Mouse (Mus musculus) intestine, postnatal 0 days (tissue): ENCODE measurements at regions not wholly inside any gene's neighbourhood (a gene's known extent, or its start where the extent isn't known, plus 50 kb on each side); places are given as distances from the start of the nearest gene placed in this dataset.

Experiments
- ATAC-seq: fragments of 200-750 bp; cut with Nextera tagmentation; 2 replicates; pipeline ENCODE4 v1.8.0; 2017; ENCODE audit warnings: mild to moderate bottlenecking, moderate TSS enrichment, moderate library complexity
- H3K27ac ChIP-seq: fragments of 300-500 bp; sonication (generic); 2 replicates; pipeline ENCODE4 v1.5.1; 2014; ENCODE audit warnings: mild to moderate bottlenecking, low read depth, low read length, moderate library complexity
- H3K27me3 ChIP-seq: fragments of 300-500 bp; sonication (generic); replicated peaks from 2 replicates; pipeline ENCODE4 v1.6.1; 2014; ENCODE audit warnings: low read length, mixed read lengths; ENCODE audit not compliant: control insufficient read depth, insufficient read depth
- H3K36me3 ChIP-seq: fragments of 300-500 bp; sonication (generic); 2 replicates; pipeline ENCODE4 v1.6.1; 2014; ENCODE audit warnings: mild to moderate bottlenecking, moderate library complexity; ENCODE audit not compliant: control insufficient read depth, insufficient read depth
- H3K4me1 ChIP-seq: fragments of 300-500 bp; sonication (generic); replicated peaks from 2 replicates; pipeline ENCODE4 v1.6.1; 2014; ENCODE audit warnings: antibody characterized with exemption, low read length, mixed read lengths; ENCODE audit not compliant: control insufficient read depth, insufficient read depth
- H3K4me2 ChIP-seq: fragments of 300-500 bp; sonication (generic); replicated peaks from 2 replicates; pipeline ENCODE4 v1.6.1; 2014; ENCODE audit warnings: low read depth, mild to moderate bottlenecking, moderate library complexity
- H3K4me3 ChIP-seq: fragments of 300-500 bp; sonication (generic); 2 replicates; pipeline ENCODE4 v1.5.1; 2014; ENCODE audit warnings: low read depth, low read length
- H3K9ac ChIP-seq: fragments of 300-500 bp; sonication (generic); 2 replicates; pipeline ENCODE4 v1.6.1; 2014; ENCODE audit warnings: mild to moderate bottlenecking, low read depth, low read length
- H3K9me3 ChIP-seq: fragments of 300-500 bp; sonication (generic); 2 replicates; pipeline ENCODE4 v1.6.1; 2016; ENCODE audit warnings: mixed run types; ENCODE audit not compliant: control insufficient read depth
- CTCF ChIP-seq: sonication (generic); IDR thresholded peaks from 2 replicates; pipeline ENCODE4 v1.5.1; 2016; ENCODE audit warnings: low read depth, mild to moderate bottlenecking, control low read depth, antibody characterized with exemption, moderate library complexity
- WGBS: fragments of 180-500 bp; shearing (Covaris S2); extraction: QIAGEN DNeasy Blood & Tissue Kit; methylation state at CpG from one replicate; pipeline ENCODE4 v1.1.7; 2014; 5-methylcytosine and 5-hydroxymethylcytosine counted together

DNA sequence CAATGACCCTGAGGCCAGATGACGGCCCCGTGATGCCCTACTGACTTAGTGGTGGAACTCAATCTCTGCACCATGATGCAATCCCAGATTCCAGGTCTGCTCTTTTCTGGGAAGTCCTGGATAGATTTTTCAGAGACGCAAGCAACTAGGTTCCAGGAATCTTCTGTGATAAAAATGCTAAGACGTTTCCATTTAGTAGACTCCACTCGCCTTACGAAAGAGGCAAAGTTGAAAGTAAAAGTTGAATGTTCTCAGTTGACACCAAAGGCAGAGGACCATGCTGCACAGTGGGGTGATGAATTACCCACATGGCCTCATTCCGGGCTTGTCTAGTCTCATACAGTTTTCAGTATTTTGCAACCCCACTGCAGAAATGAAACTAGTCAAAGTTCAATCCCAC lies 139.6 kb upstream of the Igf1 start:
- Histone ChIP-seq H3K36me3 (no peaks in the 10 kb centered on the region), H3K4me3 (no peak overlapping the region), H3K4me2 (no peak overlapping the region), H3K27me3 (no peaks in the 10 kb centered on the region), H3K9me3 (no peaks in the 10 kb centered on the region), H3K27ac (no peak overlapping the region), H3K4me1 (no peaks in the 10 kb centered on the region), H3K9ac (no peak overlapping the region)
- WGBS, result 79% methylated on average over 7 of the region's 7 CpGs
- ATAC-seq, result no peak
- no peak for TF ChIP-seq CTCF

DNA sequence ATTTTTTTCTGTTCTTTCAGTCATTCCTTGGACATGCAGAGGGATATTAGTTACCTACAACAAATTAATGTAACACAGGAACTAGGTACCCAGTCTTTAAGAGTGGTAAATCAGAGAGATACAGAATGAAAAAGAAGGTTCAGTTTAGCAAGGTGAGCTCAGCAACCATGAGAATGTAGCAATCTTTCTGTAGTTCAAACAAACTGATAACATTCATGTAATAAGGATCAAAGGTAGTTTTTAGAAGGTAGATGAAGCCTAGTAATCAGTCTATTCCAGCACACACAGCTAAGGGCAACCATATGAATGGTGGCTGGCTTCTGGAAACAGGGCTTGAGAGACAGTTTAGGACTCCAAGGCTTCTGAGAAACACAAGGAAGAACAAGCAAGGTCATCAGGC lies 138.1 kb upstream of the Igf1 start:
- no peak overlapping the region for H3K4me3 ChIP-seq
- H3K9me3 ChIP-seq, result no peaks in the 10 kb centered on the region
- H3K4me2 ChIP-seq, result no peak overlapping the region
- H3K9ac ChIP-seq, result no peak overlapping the region
- H3K36me3 ChIP-seq, result no peaks in the 10 kb centered on the region
- no peaks in the 10 kb centered on the region for H3K4me1 ChIP-seq
- no peaks in the 10 kb centered on the region for H3K27me3 ChIP-seq
- ATAC-seq, result no peak
- H3K27ac ChIP-seq, result no peak overlapping the region
- TF ChIP-seq CTCF, result no peak

DNA sequence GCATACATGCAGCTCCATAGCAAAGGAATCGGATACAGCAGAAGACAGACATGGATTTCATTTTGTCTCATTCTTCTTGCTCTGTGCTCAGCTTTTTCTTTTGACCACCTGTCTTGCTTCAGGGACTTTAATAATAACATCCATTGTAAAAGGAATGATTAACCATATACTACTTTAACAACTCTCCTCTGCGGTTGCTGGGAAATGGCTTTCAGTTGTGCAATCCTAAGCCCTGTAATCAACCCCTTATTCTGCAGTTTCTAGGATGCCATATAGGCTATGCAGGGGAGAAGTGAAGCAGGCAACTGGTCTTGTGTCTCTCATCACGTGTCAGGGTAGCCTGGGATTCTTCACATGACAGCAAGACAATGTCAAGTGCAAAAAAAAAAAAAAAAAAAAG lies 135.8 kb upstream of the Igf1 start:
- no peak overlapping the region for H3K4me2 ChIP-seq
- H3K36me3 ChIP-seq, result no peaks in the 10 kb centered on the region
- no peaks in the 10 kb centered on the region for H3K9me3 ChIP-seq
- no peaks in the 10 kb centered on the region for H3K4me1 ChIP-seq
- H3K27me3 ChIP-seq, result no peaks in the 10 kb centered on the region
- WGBS, result 53% methylated on average over 3 of the region's 3 CpGs
- no peak for TF ChIP-seq CTCF
- no peak for ATAC-seq
- no peak overlapping the region for H3K4me3 ChIP-seq
- no peak overlapping the region for H3K27ac ChIP-seq
- H3K9ac ChIP-seq, result no peak overlapping the region

DNA sequence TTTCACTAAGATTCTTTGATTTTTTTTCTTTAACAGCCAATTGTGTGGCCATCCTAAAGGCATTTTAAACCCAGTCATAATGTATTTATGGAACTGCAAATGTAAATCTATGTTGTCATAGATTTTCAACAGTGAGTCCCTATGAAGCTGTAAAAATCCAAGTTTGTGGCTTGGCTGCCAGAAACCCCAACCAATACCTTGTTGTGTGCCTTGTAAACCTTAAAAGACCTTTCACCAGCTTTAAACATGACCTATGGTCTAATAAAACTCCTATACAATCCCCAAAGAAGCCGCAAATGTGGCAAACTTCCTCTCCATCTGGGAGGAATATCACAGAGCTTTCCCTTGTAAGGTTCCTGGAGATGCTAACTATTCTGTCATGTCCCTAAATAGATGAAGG lies 125.4 kb upstream of the Igf1 start:
- ATAC-seq, result no peak
- WGBS, result 93% methylated on average over 1 of the region's 1 CpGs
- no peaks in the 10 kb centered on the region for H3K9me3 ChIP-seq

DNA sequence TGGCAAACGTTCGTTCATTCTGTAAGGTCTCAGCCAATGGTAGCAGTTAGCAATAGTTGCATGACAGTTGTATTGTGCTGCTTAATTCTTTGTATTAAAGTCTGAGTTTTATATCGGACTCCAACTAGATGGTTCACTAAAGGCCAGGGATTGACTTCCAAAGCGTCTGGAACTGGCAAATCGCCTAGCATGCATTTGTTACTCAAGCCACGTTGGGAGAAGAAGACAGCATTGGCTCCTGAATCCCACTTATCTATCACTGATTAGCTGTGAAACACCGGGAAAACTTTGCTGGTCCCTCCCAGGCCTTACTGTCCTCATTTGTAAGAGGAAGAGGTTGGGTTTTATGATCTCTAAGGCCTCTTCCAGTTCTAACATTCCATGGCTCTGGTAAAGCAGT lies 124.8 kb upstream of the Igf1 start:
- Histone ChIP-seq H3K36me3 (no peaks in the 10 kb centered on the region), H3K4me3 (no peak overlapping the region), H3K27ac (no peak overlapping the region), H3K4me1 (no peaks in the 10 kb centered on the region), H3K27me3 (no peaks in the 10 kb centered on the region), H3K9ac (no peak overlapping the region), H3K9me3 (no peaks in the 10 kb centered on the region), H3K4me2 (no peak overlapping the region)
- no peak for TF ChIP-seq CTCF
- ATAC-seq, result no peak
- 73% methylated on average over 7 of the region's 7 CpGs for WGBS

More for the DNA sequence above, 125.4 kb upstream of the Igf1 start:
- Histone ChIP-seq H3K4me3 (no peak overlapping the region), H3K9ac (no peak overlapping the region), H3K36me3 (no peaks in the 10 kb centered on the region), H3K27me3 (no peaks in the 10 kb centered on the region), H3K4me2 (no peak overlapping the region), H3K27ac (no peak overlapping the region), H3K4me1 (no peaks in the 10 kb centered on the region)
- no peak for TF ChIP-seq CTCF

DNA sequence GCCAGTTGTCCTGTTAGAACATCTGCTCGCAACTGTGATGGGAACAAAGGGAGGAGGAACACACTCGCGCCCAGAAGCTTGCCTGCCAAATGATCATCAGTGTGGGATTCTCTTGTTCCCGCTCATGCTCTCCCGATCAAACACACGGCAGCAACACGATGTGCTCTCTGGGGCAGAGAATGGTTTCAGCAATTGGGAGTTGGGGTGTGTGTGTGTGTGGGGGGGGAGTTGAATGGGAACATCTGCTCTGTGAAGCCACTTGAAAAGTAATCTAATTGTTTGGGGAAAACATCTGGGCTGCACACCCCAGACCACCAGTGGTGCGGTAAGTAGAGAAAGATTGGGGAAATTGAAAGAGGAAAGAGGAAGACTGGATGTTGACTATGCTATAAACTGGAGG lies 117.7 kb upstream of the Igf1 start:
- no peak for TF ChIP-seq CTCF
- H3K9me3 ChIP-seq, result no peaks in the 10 kb centered on the region
- no peaks in the 10 kb centered on the region for H3K4me1 ChIP-seq
- no peaks in the 10 kb centered on the region for H3K36me3 ChIP-seq
- 61% methylated on average over 8 of the region's 8 CpGs for WGBS
- no peak overlapping the region for H3K27ac ChIP-seq
- no peak for ATAC-seq
- H3K27me3 ChIP-seq, result no peaks in the 10 kb centered on the region
- H3K4me2 ChIP-seq, result no peak overlapping the region
- H3K9ac ChIP-seq, result no peak overlapping the region
- no peak overlapping the region for H3K4me3 ChIP-seq

DNA sequence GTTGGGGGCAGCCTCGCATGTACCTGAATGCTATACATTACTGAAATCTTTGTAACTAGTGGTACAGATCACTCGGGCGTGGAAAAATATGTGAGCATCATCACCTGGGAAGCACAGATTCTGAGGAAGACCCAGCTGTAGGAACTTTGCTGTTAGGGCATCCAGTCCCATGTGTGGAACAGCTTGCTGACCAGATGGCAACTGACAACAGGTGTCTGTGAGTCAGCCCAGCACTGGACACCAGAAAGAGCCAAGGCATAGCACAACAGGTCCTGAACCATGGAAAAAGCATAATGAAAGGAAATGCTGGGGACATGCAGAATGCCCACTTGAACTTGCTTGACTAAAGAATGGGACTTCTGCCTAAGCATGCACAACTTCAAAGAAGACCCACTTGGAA lies 115.3 kb upstream of the Igf1 start:
- WGBS, result 85% methylated on average over 3 of the region's 3 CpGs
- no peaks in the 10 kb centered on the region for H3K36me3 ChIP-seq
- TF ChIP-seq CTCF, result no peak
- ATAC-seq, result no peak
- H3K4me3 ChIP-seq, result no peak overlapping the region
- no peaks in the 10 kb centered on the region for H3K9me3 ChIP-seq
- H3K27me3 ChIP-seq, result no peaks in the 10 kb centered on the region
- no peak overlapping the region for H3K9ac ChIP-seq
- no peak overlapping the region for H3K27ac ChIP-seq
- no peaks in the 10 kb centered on the region for H3K4me1 ChIP-seq
- H3K4me2 ChIP-seq, result no peak overlapping the region
